15 mouse cellular contexts compared by ENCODE assay signal in the genomic region with DNA sequence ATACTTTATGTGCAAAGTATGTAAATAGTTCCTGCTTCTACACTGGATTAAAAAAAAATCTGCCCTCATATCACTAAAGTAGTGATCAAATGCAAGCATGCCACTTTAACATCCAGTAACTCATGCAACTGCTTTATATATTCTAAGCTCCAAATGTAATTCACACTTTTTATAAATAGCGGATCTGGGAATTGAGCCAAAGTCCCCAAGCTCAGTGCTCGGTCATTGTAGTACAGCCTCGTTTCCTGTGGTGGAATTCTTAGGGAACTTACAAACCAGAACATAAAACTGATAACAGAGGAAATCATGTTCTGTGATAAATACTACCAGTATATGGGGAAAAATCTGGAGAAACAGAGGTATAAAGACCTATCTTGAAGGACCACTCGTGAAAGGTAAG.
DNase-seq lines count a peak whose midpoint lies in the region; ATAC-seq lines count a peak whose summit lies in the region.
"Had no signal": no experiment of that assay in that cellular context is flagged by ENCODE, and none has a peak within 500 bp of the region (broad histone marks: within the 10 kb centered on the region; RNA-seq: fewer than 3 reads in every experiment).

No protein-coding gene starts in this region.

- no peaks in the 10 kb centered on the region for H3K36me3 ChIP-seq in heart, embryonic 11.5 days (ENCODE audit: control insufficient read depth, insufficient read depth, low read length)
- no peaks in the 10 kb centered on the region for H3K36me3 ChIP-seq in kidney, embryonic 16.5 days (ENCODE audit: insufficient read depth, low read length)
- H3K36me3 ChIP-seq in lung, embryonic 16.5 days (ENCODE audit: control insufficient read depth, insufficient read depth, low read length), result no peaks in the 10 kb centered on the region
- H3K36me3 ChIP-seq: limb, embryonic 15.5 days had no signal

- no peaks in the 10 kb centered on the region for H3K9me3 ChIP-seq in heart, embryonic 11.5 days (replicated peaks; ENCODE audit: control insufficient read depth, low read length)
- H3K9me3 ChIP-seq in kidney, embryonic 16.5 days (ENCODE audit: low read length), result no peaks in the 10 kb centered on the region
- no peaks in the 10 kb centered on the region for H3K9me3 ChIP-seq in lung, embryonic 16.5 days (ENCODE audit: control insufficient read depth, low read length)
- H3K9me3 ChIP-seq: limb, embryonic 15.5 days had no signal

- intact Hi-C loops in left cerebral cortex, postnatal 25 days (cut with DNase I), result no loop called here

- no peak overlapping the region for H3K4me3 ChIP-seq in heart, embryonic 11.5 days (ENCODE audit: low read depth, low read length)
- no peak overlapping the region for H3K4me3 ChIP-seq in kidney, embryonic 16.5 days (ENCODE audit: low read length)
- no peak overlapping the region for H3K4me3 ChIP-seq in lung, embryonic 16.5 days (ENCODE audit: low read length)
- H3K4me3 ChIP-seq: limb, embryonic 15.5 days had no signal

- no peaks in the 10 kb centered on the region for H3K4me1 ChIP-seq in heart, embryonic 11.5 days (ENCODE audit: control insufficient read depth, insufficient read depth, low read length)
- no peaks in the 10 kb centered on the region for H3K4me1 ChIP-seq in kidney, embryonic 16.5 days (ENCODE audit: insufficient read depth, low read length)
- H3K4me1 ChIP-seq in lung, embryonic 16.5 days (replicated peaks; ENCODE audit: control insufficient read depth, insufficient read depth, low read length), result 0 out of 2 replicates have a peak, but pooled peaks cover 2% of the 10 kb centered on the region
- H3K4me1 ChIP-seq: limb, embryonic 15.5 days had no signal

- peak; percentile 6 for DNase-seq in heart, adult 8-10 months (ENCODE audit: low spot score)
- DNase-seq in kidney, adult 18-20 months, result no peak
- DNase-seq in lung, postnatal 25 days (ENCODE audit: low spot score), result no peak
- peak; percentile 9 to 81 for DNase-seq in left cerebral cortex, postnatal 25 days (ENCODE audit: low spot score in 2 of 2)
- no peak for DNase-seq in adrenal gland, adult 8-10 months
- DNase-seq: adrenal gland, postnatal 14 days; gastrocnemius, postnatal 14 days; kidney, adult 9 months; liver, postnatal 0 days; thymus, postnatal 14 days had no signal

- no peaks in the 10 kb centered on the region for H3K27me3 ChIP-seq in heart, embryonic 11.5 days (ENCODE audit: control insufficient read depth, insufficient read depth, low read length)
- H3K27me3 ChIP-seq in kidney, embryonic 16.5 days (ENCODE audit: insufficient read depth, low read length), result no peaks in the 10 kb centered on the region
- H3K27me3 ChIP-seq in lung, embryonic 16.5 days (ENCODE audit: control insufficient read depth, insufficient read depth, low read depth, low read length), result no peaks in the 10 kb centered on the region
- H3K27me3 ChIP-seq: limb, embryonic 15.5 days had no signal

- H3K27ac ChIP-seq in heart, embryonic 11.5 days (ENCODE audit: low read depth, low read length), result no peak overlapping the region
- H3K27ac ChIP-seq in kidney, embryonic 16.5 days (ENCODE audit: low read length), result no peak overlapping the region
- no peak overlapping the region for H3K27ac ChIP-seq in lung, embryonic 16.5 days (ENCODE audit: low read length)
- H3K27ac ChIP-seq: limb, embryonic 15.5 days; stomach, postnatal 0 days had no signal

- 61% methylated on average over 4 of the region's 4 CpGs for WGBS in heart, embryonic 11.5 days (ENCODE audit: insufficient replicate concordance)
- 45% methylated on average over 4 of the region's 4 CpGs for WGBS in kidney, embryonic 16.5 days
- 24% methylated on average over 4 of the region's 4 CpGs for WGBS in lung, embryonic 16.5 days

- no peak for ATAC-seq in heart, embryonic 11.5 days (replicated peaks; ENCODE audit: insufficient number of reproducible peaks, low FRiP score, low TSS enrichment)
- ATAC-seq in kidney, embryonic 16.5 days (ENCODE audit: low FRiP score, low TSS enrichment), result 0 out of 2 replicates have a peak, but pooled peaks have one; percentile 27
- peak; percentile 74 for ATAC-seq in lung, embryonic 16.5 days (ENCODE audit: low read depth)
- ATAC-seq: liver, postnatal 0 days had no signal

- no peak overlapping the region for H3K9ac ChIP-seq in heart, embryonic 11.5 days (ENCODE audit: low read depth, low read length)
- H3K9ac ChIP-seq in kidney, embryonic 16.5 days (replicated peaks; ENCODE audit: low read length), result no peak overlapping the region
- H3K9ac ChIP-seq in lung, embryonic 16.5 days (ENCODE audit: low read length), result no peak overlapping the region
- H3K9ac ChIP-seq: limb, embryonic 15.5 days; liver, postnatal 0 days had no signal

- no peak overlapping the region for H3K4me2 ChIP-seq in heart, embryonic 11.5 days
- no peak overlapping the region for H3K4me2 ChIP-seq in kidney, embryonic 16.5 days (replicated peaks; ENCODE audit: low read depth, low read length)
- no peak overlapping the region for H3K4me2 ChIP-seq in lung, embryonic 16.5 days (ENCODE audit: low read depth, low read length)
- H3K4me2 ChIP-seq: limb, embryonic 15.5 days had no signal

Comparison
In these comparisons a context has a peak if more than half of its experiments do, and no peak if none do; other contexts are left out.
1. DNase-seq: peak in heart, adult 8-10 months (single experiment) and left cerebral cortex, postnatal 25 days (2 of 2); none in kidney, adult 18-20 months (single experiment), lung, postnatal 25 days (single experiment) and adrenal gland, adult 8-10 months (single experiment).